Mouse (Mus musculus) large intestine, adult 2 months (tissue): Measurements from ENCODE around the gene Id3. TPM values are rescaled to one million over a fixed set of nuclear protein-coding genes. Genes with fewer than 3 reads are reported as not detected.

ENCODE experiments used
- DNase-seq: peaks from one replicate; pipeline ENCODE4 v3.0.0-alpha.2; 2012; ENCODE audit warnings: low read depth, low spot score
- WGBS: fragments of 180-500 bp; shearing (Covaris S2); methylation state at CpG from one replicate; pipeline ENCODE4 v1.1.7; 2018; 5-methylcytosine and 5-hydroxymethylcytosine counted together
- polyA plus RNA-seq: library from polyadenylated mRNA; depleted of rRNA; stranded (reverse); fragments of >200 nt; gene quantifications from 2 replicates; pipeline ENCODE4 v1.2.3, GENCODE M21; 2012

Id3 gene
- polyA plus RNA-seq, 1 experiment: 242 TPM

DNA sequence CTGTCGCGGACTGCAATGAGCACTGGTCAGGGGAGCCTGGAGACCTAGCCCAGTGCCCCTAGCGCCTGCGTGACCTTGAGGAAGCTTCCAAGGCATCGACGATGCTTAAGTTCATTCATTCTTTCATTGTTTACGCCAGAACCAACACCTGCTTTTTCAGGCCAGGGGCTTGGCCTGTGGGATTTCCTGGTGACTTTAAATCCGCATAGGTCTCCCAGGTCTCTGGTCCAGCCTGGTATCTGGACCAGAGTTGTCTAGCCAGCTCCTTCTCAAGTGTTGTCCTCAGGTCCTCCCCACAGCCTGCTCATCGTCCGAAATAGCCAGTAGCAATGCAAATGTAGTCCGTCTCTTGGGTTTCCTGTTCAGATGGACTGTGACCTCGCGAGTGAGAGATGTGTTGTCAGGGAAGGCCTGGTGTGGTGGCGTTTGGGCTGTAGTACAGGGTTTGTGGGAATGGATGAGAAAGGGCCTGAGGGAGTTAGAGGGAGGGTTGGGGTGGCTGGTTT, 30.0 kb downstream of the Id3 start:
- no peak for DNase-seq
- 5% methylated on average over 14 of the region's 14 CpGs for WGBS

- 30% methylated on average over 13 of the region's 13 CpGs for WGBS
- peak; percentile 85 for DNase-seq
Observed at GRCm38 (mm10) chr4:136174216-136175193, 31.2 kb downstream of the Id3 start.

DNA sequence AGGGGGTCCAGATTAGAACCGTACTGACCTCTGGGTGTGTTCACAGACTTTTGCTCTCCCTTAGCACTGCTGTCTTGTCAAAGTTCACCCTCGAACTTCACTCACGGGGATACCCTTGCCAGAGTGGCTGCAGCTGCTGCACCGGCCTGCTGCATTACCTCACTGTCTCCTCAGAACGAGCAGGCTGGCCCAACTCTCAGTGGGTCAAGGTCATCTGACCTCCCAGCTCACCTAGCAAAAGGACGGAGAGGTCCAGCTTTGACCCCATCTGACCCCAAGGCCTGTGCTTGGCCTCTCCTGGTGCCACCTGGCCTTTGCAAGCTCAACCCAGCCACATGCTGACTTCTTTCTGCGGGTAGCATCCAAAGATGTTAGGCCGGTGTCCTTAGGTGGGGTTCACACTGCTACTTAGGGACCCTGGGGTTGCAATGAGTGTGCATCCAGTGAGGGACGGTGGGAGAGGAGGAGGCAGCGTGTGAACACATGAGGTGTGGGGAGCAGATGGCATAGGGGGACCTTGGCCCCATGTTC, 32.8 kb downstream of the Id3 start:
- DNase-seq: no peak
- 58% methylated on average over 10 of the region's 10 CpGs for WGBS

DNA sequence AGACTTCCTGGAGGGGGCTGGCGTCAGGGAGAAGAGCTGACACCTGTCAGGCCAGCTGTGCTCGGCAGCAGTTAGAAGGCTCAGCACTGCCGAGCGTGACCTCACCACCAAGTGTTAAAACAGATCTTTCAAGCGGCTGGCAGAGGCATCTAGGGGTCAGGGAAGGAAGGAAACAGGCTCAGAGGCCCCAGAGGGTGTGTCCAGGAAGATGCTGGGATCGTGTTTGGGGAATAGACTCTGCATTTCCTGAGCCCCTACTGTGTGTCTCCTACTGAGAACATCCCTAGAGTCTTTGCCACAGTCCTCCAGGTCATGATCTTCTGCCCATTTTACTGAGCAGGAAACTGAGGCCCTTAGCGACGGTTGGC, 33.9 kb downstream of the Id3 start:
- 13% methylated on average over 8 of the region's 8 CpGs for WGBS
- DNase-seq: no peak

GRCm38 (mm10) chr4:136177612-136178474, 34.5 kb downstream of the Id3 start:
- peak; percentile 96 for DNase-seq
- WGBS: 24% methylated on average over 11 of the region's 11 CpGs

- 56% methylated on average over 12 of the region's 12 CpGs for WGBS
- no peak for DNase-seq
Observed at GRCm38 (mm10) chr4:136178475-136178921, 35.2 kb downstream of the Id3 start.

DNA sequence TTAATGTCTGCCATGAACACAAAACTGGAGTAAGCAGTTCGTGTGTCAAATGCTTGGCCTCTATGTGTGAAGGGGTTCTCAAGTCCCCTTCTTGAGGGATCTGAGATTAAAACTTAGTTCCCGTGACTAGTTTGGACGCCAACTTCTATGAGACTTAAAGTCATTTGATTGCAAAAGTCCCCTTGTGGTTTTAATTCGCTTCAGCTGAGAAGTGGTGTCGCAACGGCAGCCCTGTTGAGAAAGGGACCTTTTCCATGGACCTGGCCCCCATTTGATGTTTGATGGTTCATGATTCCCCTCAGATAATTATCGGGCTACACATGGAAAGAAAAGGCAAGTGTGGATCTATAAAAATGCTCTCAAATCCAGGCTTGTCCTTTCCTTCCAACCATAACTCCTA, 36.2 kb downstream of the Id3 start:
- 92% methylated on average over 7 of the region's 7 CpGs for WGBS
- DNase-seq: no peak

DNA sequence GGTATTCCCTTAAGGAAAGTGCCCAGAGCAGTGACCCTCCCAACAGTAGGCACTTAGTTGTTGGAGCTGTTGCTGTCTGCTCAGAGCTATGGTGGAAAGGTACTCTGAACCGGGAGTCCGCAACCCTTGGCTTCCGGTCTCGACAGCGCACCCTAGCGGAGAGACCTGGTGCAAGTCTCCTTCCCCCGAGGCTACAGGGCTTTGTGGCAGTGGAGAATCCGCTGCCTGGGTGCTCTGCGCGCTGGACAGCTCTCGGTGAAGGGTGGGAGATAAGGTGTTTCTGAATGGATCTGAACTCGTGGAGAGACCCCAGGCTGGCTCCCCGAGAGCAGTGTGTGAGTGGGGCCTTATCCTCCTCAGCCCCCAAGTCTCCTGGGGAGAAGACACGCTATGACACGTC, 36.7 kb downstream of the Id3 start:
- 40% methylated on average over 15 of the region's 15 CpGs for WGBS
- DNase-seq: no peak

DNA sequence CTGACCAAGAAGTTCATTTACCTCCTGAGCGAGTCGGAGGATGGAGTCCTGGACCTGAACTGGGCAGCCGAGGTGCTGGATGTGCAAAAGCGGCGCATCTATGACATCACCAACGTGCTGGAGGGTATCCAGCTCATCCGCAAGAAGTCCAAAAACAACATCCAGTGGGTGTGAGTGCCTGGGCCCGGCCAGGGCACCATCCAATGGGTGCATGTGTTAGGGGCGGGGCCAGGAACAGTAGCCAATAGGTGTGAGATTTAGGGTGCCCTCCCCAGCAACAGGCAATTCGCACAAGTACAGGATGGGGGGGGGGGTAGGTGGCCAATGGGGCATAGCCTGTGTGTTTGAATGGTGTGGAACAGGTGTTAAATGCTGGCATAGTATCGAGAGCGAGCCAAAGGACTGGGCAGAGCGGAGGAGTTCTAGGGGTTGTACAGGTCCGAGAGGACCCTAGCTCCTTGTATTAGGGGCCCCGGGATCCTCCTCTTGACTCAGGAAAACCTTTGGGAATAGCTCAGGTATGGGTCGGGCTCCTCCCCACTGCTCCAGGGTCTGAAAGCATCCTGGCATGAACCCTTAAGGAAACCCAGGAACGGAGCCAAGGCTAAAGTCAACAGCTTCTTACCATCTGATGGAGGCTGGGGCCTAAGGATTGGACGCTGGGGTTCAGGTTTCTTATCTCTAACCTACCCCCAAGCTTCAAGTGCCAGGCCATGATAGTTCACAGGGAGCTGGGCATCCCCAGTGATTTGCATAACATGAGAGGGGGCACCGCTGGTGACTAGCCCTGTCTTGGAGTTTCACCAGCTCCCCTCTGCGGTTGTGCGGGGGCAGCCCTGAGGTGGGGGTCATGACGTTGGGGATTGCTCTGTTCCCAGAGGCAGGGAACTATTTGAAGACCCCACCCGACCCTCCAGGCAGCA, 37.4 kb downstream of the Id3 start:
- WGBS: 42% methylated on average over 23 of the region's 23 CpGs
- DNase-seq: no peak

DNA sequence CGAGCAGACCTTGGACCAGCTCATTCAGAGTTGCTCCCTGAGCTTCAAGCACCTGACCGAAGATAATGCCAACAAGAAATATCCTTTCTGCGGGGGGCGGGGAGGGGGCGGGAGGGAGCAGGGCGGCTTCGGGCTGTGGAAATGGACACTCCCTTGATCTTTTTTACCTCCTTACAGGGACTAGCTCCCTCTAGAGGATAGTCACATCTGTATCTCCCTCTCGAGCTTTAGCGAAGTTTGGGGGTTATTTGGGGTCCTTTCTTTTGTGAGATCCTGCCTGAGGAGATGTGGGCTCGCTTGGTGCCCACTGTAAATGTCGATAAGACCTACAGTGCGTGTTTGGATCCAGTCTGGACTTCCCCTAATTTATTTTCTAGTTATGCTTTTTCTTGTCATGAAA, 38.1 kb downstream of the Id3 start:
- DNase-seq: no peak
- WGBS: 45% methylated on average over 12 of the region's 12 CpGs

GRCm38 (mm10) chr4:136185375-136185774, 42.1 kb downstream of the Id3 start:
- 71% methylated on average over 9 of the region's 9 CpGs for WGBS
- no peak for DNase-seq

DNA sequence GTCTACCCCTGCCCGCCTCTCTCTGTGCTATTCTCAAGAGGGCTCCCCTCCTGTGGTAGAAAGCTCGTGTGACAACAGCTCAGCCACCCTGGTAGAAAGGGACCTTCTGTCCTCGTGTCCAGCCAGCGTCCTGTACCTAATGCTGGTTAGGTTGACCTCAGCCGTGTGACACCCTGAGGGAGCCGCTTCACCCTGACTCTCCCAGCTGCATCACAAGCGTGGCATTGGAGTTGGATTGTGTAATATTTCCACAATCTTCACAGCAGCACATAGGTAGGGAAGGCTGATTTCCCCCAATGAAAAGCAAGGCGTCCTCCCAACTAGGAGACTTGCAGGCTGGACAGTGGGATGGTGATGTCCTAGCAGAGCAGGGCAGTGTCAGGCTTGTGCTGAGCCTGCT, 43.0 kb downstream of the Id3 start:
- no peak for DNase-seq

GRCm38 (mm10) chr4:136186739-136187472, 43.6 kb downstream of the Id3 start:
- DNase-seq: no peak
- WGBS: 32% methylated on average over 23 of the region's 23 CpGs

More for the DNA sequence above, 43.0 kb downstream of the Id3 start:
- 78% methylated on average over 8 of the region's 8 CpGs for WGBS

- WGBS: 71% methylated on average over 6 of the region's 6 CpGs
- no peak for DNase-seq
Observed at GRCm38 (mm10) chr4:136188973-136189737, 45.9 kb downstream of the Id3 start.

GRCm38 (mm10) chr4:136189912-136190311, 46.6 kb downstream of the Id3 start:
- 47% methylated on average over 8 of the region's 8 CpGs for WGBS
- DNase-seq: no peak

GRCm38 (mm10) chr4:136193571-136193970, 50.3 kb downstream of the Id3 start:
- 80% methylated on average over 3 of the region's 3 CpGs for WGBS
- no peak for DNase-seq

DNA sequence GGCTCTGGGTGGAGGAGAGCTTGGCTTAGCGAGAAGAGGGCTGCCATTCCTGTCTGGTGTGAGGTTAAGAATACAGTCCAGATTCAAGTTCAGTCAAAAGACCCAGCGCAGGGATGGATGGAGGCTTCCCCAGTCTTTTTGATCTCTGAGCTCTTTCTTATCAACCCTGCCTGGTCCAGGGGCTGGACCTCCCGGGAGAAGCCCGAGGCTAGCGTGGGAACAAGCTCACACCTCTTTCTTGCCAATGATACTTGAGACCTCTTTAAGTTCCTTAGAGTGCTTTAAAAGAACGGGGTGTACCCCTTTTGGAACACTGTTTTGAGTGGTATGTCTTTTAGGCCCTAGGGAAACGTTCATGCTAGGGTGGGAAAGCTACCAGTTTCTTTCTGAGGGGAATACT, 51.7 kb downstream of the Id3 start:
- 83% methylated on average over 7 of the region's 7 CpGs for WGBS
- no peak for DNase-seq
